Mouse (Mus musculus) hindbrain, embryonic 14.5 days (tissue): ENCODE data around the gene Josd2. TPM values are rescaled to one million over a fixed set of nuclear protein-coding genes. Genes with fewer than 3 reads are reported as not detected.

Experiments used
- ATAC-seq: fragments of 200-750 bp; cut with Nextera tagmentation; 2 replicates; pipeline ENCODE4 v1.8.0; 2017; ENCODE audit warnings: moderate number of reproducible peaks, mild to moderate bottlenecking, moderate TSS enrichment, moderate library complexity; ENCODE audit not compliant: low FRiP score
- DNase-seq: peaks from one replicate; pipeline ENCODE4 v3.0.0-alpha.2; 2015; ENCODE audit warnings: low spot score
- H3K27ac ChIP-seq: fragments of 300-500 bp; sonication (generic); 2 replicates; pipeline ENCODE4 v1.5.1; 2014; ENCODE audit warnings: mild to moderate bottlenecking, moderate library complexity
- H3K27me3 ChIP-seq: fragments of 300-500 bp; sonication (generic); 2 replicates; pipeline ENCODE4 v1.6.1; 2014; ENCODE audit warnings: mild to moderate bottlenecking, low read length, mixed read lengths; ENCODE audit not compliant: control insufficient read depth, insufficient read depth
- H3K36me3 ChIP-seq: fragments of 300-500 bp; sonication (generic); replicated peaks from 2 replicates; pipeline ENCODE4 v1.6.1; 2014; ENCODE audit not compliant: control insufficient read depth, insufficient read depth
- H3K4me1 ChIP-seq: fragments of 300-500 bp; sonication (generic); replicated peaks from 2 replicates; pipeline ENCODE4 v1.6.1; 2014; ENCODE audit warnings: antibody characterized with exemption, low read length, mixed read lengths; ENCODE audit not compliant: control insufficient read depth, insufficient read depth
- H3K4me2 ChIP-seq: fragments of 300-500 bp; sonication (generic); replicated peaks from 2 replicates; pipeline ENCODE4 v1.6.1; 2014; ENCODE audit warnings: mild to moderate bottlenecking, moderate library complexity
- H3K4me3 ChIP-seq: fragments of 300-500 bp; sonication (generic); replicated peaks from 2 replicates; pipeline ENCODE4 v1.5.1; 2014; ENCODE audit warnings: mild to moderate bottlenecking, low read length
- H3K9ac ChIP-seq: fragments of 300-500 bp; sonication (generic); 2 replicates; pipeline ENCODE4 v1.6.1; 2014
- H3K9me3 ChIP-seq: fragments of 300-500 bp; sonication (generic); 2 replicates; pipeline ENCODE4 v1.6.1; 2016; ENCODE audit warnings: low read length; ENCODE audit not compliant: control insufficient read depth
- WGBS: fragments of 180-500 bp; shearing (Covaris S2); extraction: QIAGEN DNeasy Blood & Tissue Kit; methylation state at CpG from one replicate; pipeline ENCODE4 v1.1.7; 2014; 5-methylcytosine and 5-hydroxymethylcytosine counted together
- polyA plus RNA-seq: library from polyadenylated mRNA; unstranded; fragments of >200 nt; fragmentation: Nextera tagmentation; extraction: Ambion mirVana; gene quantifications from 2 replicates; pipeline ENCODE4 v1.2.1, GENCODE M21; 2014

The Josd2 gene
- 26.9 and 33.4 TPM in 2 replicates for polyA plus RNA-seq

DNA sequence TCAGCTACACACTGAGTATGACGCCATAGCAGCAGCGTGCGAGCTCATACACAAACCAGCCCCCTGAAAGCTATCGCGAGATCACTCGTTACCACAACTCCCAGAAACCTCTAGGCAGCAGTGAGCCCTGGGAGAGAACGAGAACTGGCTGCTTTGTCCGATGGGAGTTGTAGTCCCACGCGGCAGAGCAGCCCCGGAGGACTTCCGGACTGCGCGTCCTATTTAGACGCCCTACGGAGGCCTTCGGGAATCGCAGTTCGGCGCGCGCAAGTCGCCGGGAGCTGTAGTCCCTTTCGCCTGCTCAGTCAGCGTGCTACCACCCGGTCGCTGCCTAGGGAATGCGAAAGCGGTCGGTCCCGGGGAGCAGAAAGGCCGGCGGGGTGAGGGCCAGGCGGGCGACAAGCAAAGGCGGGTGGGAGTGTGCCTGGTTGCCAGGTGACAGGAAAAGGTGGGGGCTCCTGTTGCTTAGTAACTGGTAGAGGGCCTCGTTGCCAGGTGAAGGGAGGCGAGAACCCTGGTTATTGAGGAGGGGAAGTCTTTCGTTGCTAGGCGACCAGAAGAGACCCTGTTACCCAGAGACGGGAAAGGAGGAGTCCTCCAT is at the start of gene Josd2:
Gene Josd2 (plus strand): TSS at position 170 of the 601 bp plus-strand sequence.
- no peaks in the 10 kb centered on the region for H3K9me3 ChIP-seq
- H3K4me3 ChIP-seq: peak within 1 kb of the TSS; percentile 43
- H3K27me3 ChIP-seq: no peaks in the 10 kb centered on the region
- H3K27ac ChIP-seq: peak within 1 kb of the TSS; percentile 93
- peaks cover 46% of the 10 kb centered on the region for H3K4me1 ChIP-seq
- WGBS: under 1% methylated on average over 42 of the region's 42 CpGs
- DNase-seq (peak; percentile 95), ATAC-seq (peak; percentile 92)
- H3K4me2 ChIP-seq: peak within 1 kb of the TSS; percentile 65
- H3K9ac ChIP-seq: peak within 1 kb of the TSS; percentile 61
- peaks cover 14% of the 10 kb centered on the region for H3K36me3 ChIP-seq

DNA sequence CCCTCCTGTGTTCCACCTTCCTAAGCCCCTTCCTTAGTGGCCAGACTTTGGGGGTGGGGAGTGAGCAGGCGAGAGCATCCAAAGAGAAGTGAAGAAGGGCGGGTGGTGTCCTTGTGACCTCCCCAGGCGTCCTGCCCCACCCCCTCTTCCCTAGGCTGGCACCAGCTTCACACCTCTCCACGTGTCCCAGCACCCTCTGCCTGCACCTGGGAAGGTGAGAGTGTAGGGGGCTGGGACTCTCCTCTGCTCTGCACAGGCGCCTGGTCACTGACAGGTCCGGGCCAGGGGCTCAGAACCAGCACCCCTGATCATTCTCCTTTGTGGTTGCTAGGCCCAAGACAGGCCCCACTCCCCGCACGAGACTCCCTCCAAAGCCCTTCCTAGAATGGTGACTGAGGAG is 40.1 kb upstream of the Josd2 start:
- Histone ChIP-seq H3K27ac (peak overlapping the region; percentile 86), H3K4me2 (peak overlapping the region; percentile 52), H3K27me3 (no peaks in the 10 kb centered on the region), H3K9me3 (no peaks in the 10 kb centered on the region), H3K4me1 (peaks cover 37% of the 10 kb centered on the region), H3K4me3 (peak overlapping the region; percentile 87), H3K9ac (peak overlapping the region; percentile 46), H3K36me3 (no peaks in the 10 kb centered on the region)
- 4% methylated on average over 8 of the region's 8 CpGs for WGBS
- ATAC-seq: no peak
- no peak for DNase-seq

DNA sequence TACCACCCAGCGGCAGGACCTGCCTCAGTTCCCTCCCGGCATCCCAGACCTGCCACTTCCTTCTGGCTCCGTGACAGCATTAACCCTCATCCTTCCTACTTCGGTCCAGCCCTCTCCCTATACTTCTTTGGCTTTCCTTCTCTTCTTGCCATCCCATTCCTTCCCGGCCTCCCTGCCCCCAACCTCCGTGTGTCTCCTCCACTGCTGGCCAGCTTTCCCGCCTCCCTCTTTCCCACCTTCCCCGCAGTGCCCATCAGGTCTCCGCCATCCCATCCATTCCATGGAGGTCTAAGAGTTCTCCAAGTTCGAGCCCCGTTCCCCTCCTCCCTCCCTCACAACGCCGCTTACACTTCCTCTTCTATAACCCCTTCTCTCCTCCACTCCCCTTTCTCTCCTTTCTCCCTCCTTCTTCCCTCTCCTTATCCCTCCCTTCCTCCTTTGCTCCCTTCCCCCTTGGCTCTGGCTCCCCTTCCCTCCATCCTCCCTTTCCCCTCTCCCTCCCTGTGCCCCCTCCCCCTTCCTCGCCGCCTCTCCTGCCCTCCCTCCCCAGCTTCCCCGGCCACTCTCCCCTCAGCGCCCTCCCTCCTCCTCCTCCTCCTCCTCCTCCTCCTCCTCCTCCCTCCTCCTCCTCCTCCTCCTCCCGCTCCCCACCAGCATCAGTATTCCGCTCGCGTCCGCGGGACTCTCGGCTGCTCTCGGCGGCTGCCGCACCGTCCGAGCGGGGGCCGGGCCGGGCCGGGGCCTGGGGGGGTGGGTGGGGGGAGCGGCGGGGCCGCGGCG is 39.4 kb upstream of the Josd2 start:
- ATAC-seq (peak; percentile 46), DNase-seq (peak; percentile 79)
- 2% methylated on average over 17 of the region's 38 CpGs for WGBS
- Histone ChIP-seq H3K4me3 (peak overlapping the region; percentile 87), H3K9me3 (no peaks in the 10 kb centered on the region), H3K27me3 (no peaks in the 10 kb centered on the region), H3K27ac (peak overlapping the region; percentile 100), H3K4me1 (peaks cover 39% of the 10 kb centered on the region), H3K36me3 (no peaks in the 10 kb centered on the region), H3K4me2 (peak overlapping the region; percentile 86), H3K9ac (peak overlapping the region; percentile 100)

DNA sequence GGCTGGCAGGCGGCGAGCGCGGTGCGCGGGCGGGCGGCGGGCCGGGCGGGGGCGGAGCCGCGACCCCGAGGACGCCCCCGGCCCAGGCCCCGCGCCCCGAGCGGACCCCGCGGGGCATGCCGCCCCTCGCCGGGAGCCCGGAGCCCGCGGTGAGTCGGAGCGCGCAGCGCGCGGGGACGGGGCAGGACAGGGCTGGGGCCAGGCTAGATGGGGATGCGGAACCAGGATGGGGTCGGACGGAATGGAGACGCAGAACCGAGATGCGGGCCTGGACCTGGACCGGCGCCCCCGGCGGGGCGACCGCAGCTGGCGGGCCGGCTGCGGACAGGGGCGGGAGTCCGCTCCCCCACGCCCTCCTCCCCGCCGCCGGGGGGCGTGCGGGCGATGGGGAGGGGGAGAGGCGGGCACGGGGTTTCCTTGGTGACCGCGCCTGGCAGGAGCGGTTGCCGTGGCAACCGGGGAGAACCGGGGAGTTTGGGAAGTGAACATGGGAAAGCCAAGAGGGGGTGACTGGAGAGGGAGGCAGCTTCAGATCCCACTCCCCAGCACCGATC is 38.7 kb upstream of the Josd2 start, which contains the start of gene Lrrc4b:
Gene Lrrc4b (plus strand): TSS at position 51 of the 554 bp plus-strand sequence.
- Histone ChIP-seq H3K4me3 (peak within 1 kb of the TSS; percentile 87), H3K36me3 (no peaks in the 10 kb centered on the region), H3K27me3 (no peaks in the 10 kb centered on the region), H3K4me2 (peak within 1 kb of the TSS; percentile 86), H3K9me3 (no peaks in the 10 kb centered on the region), H3K4me1 (peaks cover 39% of the 10 kb centered on the region), H3K27ac (peak within 1 kb of the TSS; percentile 100), H3K9ac (peak within 1 kb of the TSS; percentile 100)
- 1% methylated on average over 49 of the region's 69 CpGs for WGBS
- peak; percentile 85 for DNase-seq
- peak; percentile 69 for ATAC-seq

DNA sequence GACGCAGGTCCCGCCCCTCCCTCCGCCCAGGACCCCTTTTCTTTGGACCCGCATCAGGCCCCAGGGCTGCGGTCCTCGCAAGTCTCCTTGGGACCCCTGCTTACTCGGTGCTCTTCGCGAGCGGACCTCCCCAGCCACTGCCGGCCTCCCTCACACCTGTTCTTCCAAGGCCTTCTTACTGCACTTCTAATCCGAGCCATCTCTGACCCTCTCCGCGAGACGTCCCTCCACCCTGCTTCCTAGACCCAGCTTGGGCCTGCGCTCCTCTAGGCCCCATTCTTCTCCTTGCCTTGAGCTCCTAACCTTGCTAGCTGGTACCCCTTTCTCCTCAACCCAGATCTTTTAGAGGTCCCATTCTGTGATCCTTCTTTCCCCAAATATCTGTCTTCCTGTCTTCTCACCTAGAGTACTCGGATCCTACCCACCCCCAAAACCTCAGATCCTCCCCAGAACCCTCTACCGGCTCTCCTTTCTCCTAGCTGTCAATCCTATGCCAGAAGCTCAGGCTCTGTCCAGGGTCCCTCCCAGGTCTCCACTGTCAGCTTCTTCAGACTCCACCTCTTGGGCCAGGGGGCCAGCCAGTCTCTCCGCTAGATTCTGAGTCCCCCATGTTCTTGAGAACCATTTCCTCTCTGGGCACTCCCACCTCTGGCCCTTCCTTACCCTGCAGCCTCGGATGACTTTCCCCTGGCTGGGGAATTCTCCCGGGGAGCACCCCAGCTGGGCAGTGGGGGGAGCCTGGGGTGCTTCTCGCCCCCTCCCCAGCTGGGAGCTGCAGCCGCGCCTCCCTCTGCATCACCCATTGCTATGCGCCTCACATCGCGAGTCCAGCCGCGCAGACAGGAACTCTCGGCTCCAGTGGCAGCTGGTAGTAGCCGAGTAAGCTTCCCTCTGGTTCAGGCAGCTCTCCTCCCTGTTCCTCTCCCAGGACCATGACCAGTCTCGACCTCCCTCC is 38.0 kb upstream of the Josd2 start:
- WGBS: 1% methylated on average over 28 of the region's 32 CpGs
- ATAC-seq (peak; percentile 10; the same call in 1 of the 2 replicates), DNase-seq (no peak)
- Histone ChIP-seq H3K27me3 (no peaks in the 10 kb centered on the region), H3K4me2 (peak overlapping the region; percentile 86), H3K36me3 (no peaks in the 10 kb centered on the region), H3K9me3 (no peaks in the 10 kb centered on the region), H3K9ac (peak overlapping the region; percentile 100), H3K27ac (peak overlapping the region; percentile 100), H3K4me1 (peaks cover 39% of the 10 kb centered on the region), H3K4me3 (peak overlapping the region; percentile 87)

DNA sequence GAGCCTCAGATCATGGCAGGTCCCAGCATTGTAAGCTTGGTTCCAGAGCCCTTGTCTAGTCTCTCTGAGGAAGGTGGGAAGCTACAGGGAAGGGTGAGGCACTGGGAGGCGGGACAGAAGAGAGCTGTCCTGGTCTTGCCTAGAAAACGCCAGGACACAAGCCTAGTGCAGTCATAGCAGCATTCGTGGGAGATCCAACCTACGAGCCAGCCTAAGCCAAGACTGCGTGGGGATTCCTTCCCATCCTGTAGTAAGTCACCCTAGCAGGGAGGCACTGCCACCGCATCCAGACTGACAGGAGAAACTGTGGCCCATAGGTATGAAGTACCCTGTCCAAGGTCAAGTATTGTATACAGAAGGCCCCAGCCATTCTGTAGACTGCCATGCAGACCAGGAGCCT is 35.2 kb upstream of the Josd2 start:
- H3K9ac ChIP-seq: peak overlapping the region; percentile 16; the same call in 1 of the 2 replicates
- ATAC-seq (no peak), DNase-seq (no peak)
- 0 out of 2 replicates have a peak, but pooled peaks cover 4% of the 10 kb centered on the region for H3K36me3 ChIP-seq
- no peaks in the 10 kb centered on the region for H3K9me3 ChIP-seq
- WGBS: 78% methylated on average over 6 of the region's 6 CpGs
- H3K27ac ChIP-seq: no peak overlapping the region
- no peak overlapping the region for H3K4me3 ChIP-seq
- H3K4me2 ChIP-seq: 0 out of 2 replicates have a peak overlapping the region, but pooled peaks have one; percentile 19
- no peaks in the 10 kb centered on the region for H3K27me3 ChIP-seq
- H3K4me1 ChIP-seq: peaks cover 36% of the 10 kb centered on the region

DNA sequence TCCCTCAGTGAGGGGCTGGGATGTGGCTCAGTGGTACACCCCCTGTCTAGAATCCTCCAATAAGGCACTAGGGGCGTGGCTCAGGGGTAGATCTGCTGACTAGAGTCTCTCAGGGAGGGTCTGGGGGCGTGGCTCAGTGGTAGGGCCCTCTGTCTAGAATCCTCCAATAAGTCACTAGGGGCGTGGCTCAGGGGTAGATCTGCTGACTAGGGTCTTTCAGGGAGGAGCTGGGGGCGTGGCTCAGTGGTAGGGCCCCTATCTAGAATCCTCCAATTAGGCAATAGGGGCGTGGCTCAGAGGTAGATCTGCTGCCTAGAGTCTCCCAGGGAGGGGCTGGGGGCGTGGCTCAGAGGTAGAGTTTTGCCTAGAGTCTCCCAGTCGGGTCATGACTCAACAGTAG is 34.4 kb upstream of the Josd2 start:
- 0 out of 2 replicates have a peak, but pooled peaks cover 4% of the 10 kb centered on the region for H3K36me3 ChIP-seq
- DNase-seq: peak; percentile 35
- H3K27ac ChIP-seq: no peak overlapping the region
- no peak overlapping the region for H3K4me2 ChIP-seq
- 8% methylated on average over 7 of the region's 7 CpGs for WGBS
- no peaks in the 10 kb centered on the region for H3K27me3 ChIP-seq
- H3K9me3 ChIP-seq: no peaks in the 10 kb centered on the region
- no peak overlapping the region for H3K9ac ChIP-seq
- peak; percentile 9 for ATAC-seq
- peaks cover 36% of the 10 kb centered on the region for H3K4me1 ChIP-seq
- H3K4me3 ChIP-seq: no peak overlapping the region

DNA sequence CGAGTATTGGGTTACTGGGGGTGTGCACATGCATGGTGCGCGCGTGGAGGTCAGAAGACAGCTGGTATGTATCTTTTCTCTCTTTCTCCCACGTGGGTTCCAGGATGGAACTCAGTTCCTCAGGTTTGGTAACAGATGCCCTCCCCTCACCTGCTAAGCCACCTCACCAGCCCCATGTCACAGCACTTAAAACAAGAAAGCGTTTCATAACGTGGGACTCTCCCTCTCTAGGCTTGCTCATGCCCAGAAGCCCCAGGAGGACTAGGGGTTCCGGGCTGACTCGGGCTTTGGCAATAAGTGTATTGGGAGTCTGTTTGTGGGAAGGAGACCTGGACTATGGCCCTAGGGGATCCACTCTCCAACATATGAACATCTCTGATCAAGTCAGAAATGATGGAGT is 33.7 kb upstream of the Josd2 start:
- Histone ChIP-seq H3K4me3 (no peak overlapping the region), H3K27ac (no peak overlapping the region), H3K4me1 (peaks cover 36% of the 10 kb centered on the region), H3K9ac (no peak overlapping the region), H3K36me3 (0 out of 2 replicates have a peak, but pooled peaks cover 4% of the 10 kb centered on the region), H3K27me3 (no peaks in the 10 kb centered on the region), H3K4me2 (no peak overlapping the region), H3K9me3 (no peaks in the 10 kb centered on the region)
- no peak for DNase-seq
- ATAC-seq: no peak
- 81% methylated on average over 9 of the region's 9 CpGs for WGBS
